Mouse (Mus musculus): ENCODE measurements around the gene Hmgn2. TPM values are rescaled to one million over a fixed set of nuclear protein-coding genes. Genes with fewer than 3 reads are reported as not detected.

The Hmgn2 gene
- total RNA-seq, 2 experiments from 2014 or later = 153 to 159 TPM

GRCm38 (mm10) chr4:133982936-133983335, 14.5 kb upstream of the Hmgn2 start:
- no peak for DNase-seq (ENCODE audit: low spot score in 2 of 2)

GRCm38 (mm10) chr4:133980496-133980895, 12.0 kb upstream of the Hmgn2 start:
- DNase-seq (ENCODE audit: low spot score in 2 of 2) = no peak

GRCm38 (mm10) chr4:133978021-133978711, 9.7 kb upstream of the Hmgn2 start:
- DNase-seq (ENCODE audit: low spot score in 2 of 2) = no peak

GRCm38 (mm10) chr4:133971741-133972140, 3.3 kb upstream of the Hmgn2 start:
- no peak for DNase-seq (ENCODE audit: low spot score in 2 of 2)

- peak in 1 of 2 experiments; percentile 33 for DNase-seq (ENCODE audit: low spot score in 2 of 2)
Measured at GRCm38 (mm10) chr4:133970876-133971275, 2.4 kb upstream of the Hmgn2 start.

GRCm38 (mm10) chr4:133970196-133970595, 1.7 kb upstream of the Hmgn2 start:
- DNase-seq (ENCODE audit: low spot score in 2 of 2) = peak; percentile 40 to 56

GRCm38 (mm10) chr4:133969114-133969770, 792 bp upstream of the Hmgn2 start:
- peak in 1 of 2 experiments; percentile 27 for DNase-seq (ENCODE audit: low spot score in 2 of 2)

GRCm38 (mm10) chr4:133967866-133968149, 642 bp downstream of the Hmgn2 start:
- DNase-seq (ENCODE audit: low spot score in 2 of 2) = peak; percentile 91 to 96

GRCm38 (mm10) chr4:133967138-133967865, 1.1 kb downstream of the Hmgn2 start:
- DNase-seq (ENCODE audit: low spot score in 2 of 2) = peak; percentile 98

- DNase-seq (ENCODE audit: low spot score in 2 of 2) = no peak
Measured at GRCm38 (mm10) chr4:133966271-133966940, 2.0 kb downstream of the Hmgn2 start.

GRCm38 (mm10) chr4:133962566-133962965, 5.9 kb downstream of the Hmgn2 start:
- no peak for DNase-seq (ENCODE audit: low spot score in 2 of 2)

GRCm38 (mm10) chr4:133958884-133959283, 9.6 kb downstream of the Hmgn2 start:
- DNase-seq (ENCODE audit: low spot score in 2 of 2) = no peak

- DNase-seq (ENCODE audit: low spot score in 2 of 2) = no peak
Measured at GRCm38 (mm10) chr4:133956358-133956757, 12.1 kb downstream of the Hmgn2 start.

- no peak for DNase-seq (ENCODE audit: low spot score in 2 of 2)
Measured at GRCm38 (mm10) chr4:133946736-133947135, 21.7 kb downstream of the Hmgn2 start.

GRCm38 (mm10) chr4:133943791-133944190, 24.7 kb downstream of the Hmgn2 start:
- no peak for DNase-seq (ENCODE audit: low spot score in 2 of 2)

GRCm38 (mm10) chr4:133942679-133943078, 25.8 kb downstream of the Hmgn2 start:
- no peak for DNase-seq (ENCODE audit: low spot score in 2 of 2)

GRCm38 (mm10) chr4:133941576-133941975, 26.9 kb downstream of the Hmgn2 start:
- no peak for DNase-seq (ENCODE audit: low spot score in 2 of 2)

- no peak for DNase-seq (ENCODE audit: low spot score in 2 of 2)
Measured at GRCm38 (mm10) chr4:133940386-133941260, 27.8 kb downstream of the Hmgn2 start.

- DNase-seq (ENCODE audit: low spot score in 2 of 2) = no peak
Measured at GRCm38 (mm10) chr4:133938077-133938476, 30.4 kb downstream of the Hmgn2 start.

- DNase-seq (ENCODE audit: low spot score in 2 of 2) = no peak
Measured at GRCm38 (mm10) chr4:133931785-133932184, 36.7 kb downstream of the Hmgn2 start.

- no peak for DNase-seq (ENCODE audit: low spot score in 2 of 2)
Measured at GRCm38 (mm10) chr4:133931349-133931748, 37.1 kb downstream of the Hmgn2 start.
